Comparison of ENCODE assay signal across 9 mouse cellular contexts in the genomic region with DNA sequence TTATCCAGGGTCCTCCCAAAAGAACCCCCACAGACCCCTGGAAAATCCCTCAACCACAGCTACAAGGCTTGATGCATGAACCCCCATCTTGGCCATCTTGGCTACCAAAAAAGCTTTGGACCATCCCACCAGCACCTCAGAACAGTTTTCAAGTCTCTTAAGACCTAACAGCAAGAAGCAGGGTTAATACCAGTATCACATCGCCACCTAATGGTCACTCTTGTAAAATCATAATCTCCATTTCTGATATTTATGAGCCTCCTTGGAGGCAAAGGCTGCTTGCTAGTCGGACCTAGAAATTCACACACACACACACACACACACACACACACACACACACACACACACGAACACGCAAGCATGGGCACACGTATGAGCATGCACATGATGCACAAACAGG. TPM values are rescaled to one million over a fixed set of nuclear protein-coding genes. Genes with fewer than 3 reads are reported as not detected.
A peak's percentile ranks its signal among the peaks of the same experiment; 100 is the strongest.
DNase-seq lines count a peak whose midpoint lies in the region; ATAC-seq and TF ChIP-seq lines count a peak whose summit lies in the region.
"Had no signal": no experiment of that assay in that cellular context is flagged by ENCODE, and none has a peak within 500 bp of the region (broad histone marks: within the 10 kb centered on the region; RNA-seq: fewer than 3 reads in every experiment).

No protein-coding gene starts in this region.

- peak; percentile 90 for DNase-seq in hindbrain, embryonic 14.5 days (ENCODE audit: low spot score)
- peak; percentile 15 for DNase-seq in adipocyte (ENCODE audit: low spot score)
- peak; percentile 10 for DNase-seq in heart, postnatal 4 days
- peak; percentile 92 for DNase-seq in midbrain, embryonic 14.5 days
- DNase-seq in urinary bladder, postnatal 25 days (ENCODE audit: low spot score), result no peak

- H3K4me3 ChIP-seq in hindbrain, embryonic 14.5 days (replicated peaks; ENCODE audit: low read length), result no peak overlapping the region
- H3K4me3 ChIP-seq in hindbrain, embryonic 16.5 days (ENCODE audit: low read length), result no peak overlapping the region
- no peak overlapping the region for H3K4me3 ChIP-seq in E14TG2a.4 (replicated peaks; ENCODE audit: low read length)
- H3K4me3 ChIP-seq in midbrain, embryonic 14.5 days (replicated peaks; ENCODE audit: low read depth, low read length), result no peak overlapping the region

- H3K27me3 ChIP-seq in hindbrain, embryonic 14.5 days (ENCODE audit: control insufficient read depth, insufficient read depth, low read length), result no peaks in the 10 kb centered on the region
- no peaks in the 10 kb centered on the region for H3K27me3 ChIP-seq in hindbrain, embryonic 16.5 days (replicated peaks; ENCODE audit: control insufficient read depth, insufficient read depth, low read length)
- no peaks in the 10 kb centered on the region for H3K27me3 ChIP-seq in E14TG2a.4 (ENCODE audit: insufficient read depth, low read length)
- H3K27me3 ChIP-seq in midbrain, embryonic 14.5 days (ENCODE audit: control insufficient read depth, insufficient read depth, low read length), result no peaks in the 10 kb centered on the region

- peak; percentile 28 for TF ChIP-seq CTCF in E14TG2a.4 (conservative IDR thresholded peaks at IDR 0.05; ENCODE audit: low read length)

- 7% methylated on average over 5 of the region's 5 CpGs for WGBS in hindbrain, embryonic 14.5 days
- WGBS in hindbrain, embryonic 16.5 days, result 9% methylated on average over 5 of the region's 5 CpGs
- 8% methylated on average over 5 of the region's 5 CpGs for WGBS in midbrain, embryonic 14.5 days

- H3K4me2 ChIP-seq in hindbrain, embryonic 14.5 days (replicated peaks), result no peak overlapping the region
- no peak overlapping the region for H3K4me2 ChIP-seq in hindbrain, embryonic 16.5 days (ENCODE audit: low read length)
- H3K4me2 ChIP-seq in midbrain, embryonic 14.5 days (ENCODE audit: low read length), result no peak overlapping the region

- H3K4me1 ChIP-seq in hindbrain, embryonic 14.5 days (replicated peaks; ENCODE audit: control insufficient read depth, insufficient read depth, low read length), result no peaks in the 10 kb centered on the region
- no peaks in the 10 kb centered on the region for H3K4me1 ChIP-seq in hindbrain, embryonic 16.5 days (ENCODE audit: control insufficient read depth, insufficient read depth, low read depth, low read length)
- no peaks in the 10 kb centered on the region for H3K4me1 ChIP-seq in E14TG2a.4 (replicated peaks; ENCODE audit: low read depth, low read length)
- no peaks in the 10 kb centered on the region for H3K4me1 ChIP-seq in midbrain, embryonic 14.5 days (ENCODE audit: control insufficient read depth, insufficient read depth, low read length)

- no peak for ATAC-seq in hindbrain, embryonic 14.5 days (ENCODE audit: low FRiP score)
- ATAC-seq in hindbrain, embryonic 16.5 days, result no peak
- ATAC-seq in midbrain, embryonic 14.5 days (ENCODE audit: low FRiP score, low TSS enrichment), result no peak
- ATAC-seq in activated CD4-positive, CD25-positive, alpha-beta regulatory T cell, adult 4 months, result no peak

- no peak overlapping the region for H3K9ac ChIP-seq in hindbrain, embryonic 14.5 days
- H3K9ac ChIP-seq in hindbrain, embryonic 16.5 days (ENCODE audit: low read depth, low read length), result no peak overlapping the region
- no peak overlapping the region for H3K9ac ChIP-seq in midbrain, embryonic 14.5 days (replicated peaks; ENCODE audit: low read length)

- no peak overlapping the region for H3K27ac ChIP-seq in hindbrain, embryonic 14.5 days
- H3K27ac ChIP-seq in hindbrain, embryonic 16.5 days (ENCODE audit: low read depth, low read length), result no peak overlapping the region
- no peak overlapping the region for H3K27ac ChIP-seq in midbrain, embryonic 14.5 days (replicated peaks; ENCODE audit: low read depth, low read length)

- no peaks in the 10 kb centered on the region for H3K9me3 ChIP-seq in hindbrain, embryonic 14.5 days (ENCODE audit: control insufficient read depth, low read length)
- H3K9me3 ChIP-seq in hindbrain, embryonic 16.5 days (ENCODE audit: control insufficient read depth, low read length), result no peaks in the 10 kb centered on the region
- no peaks in the 10 kb centered on the region for H3K9me3 ChIP-seq in E14TG2a.4 (ENCODE audit: low read length)
- H3K9me3 ChIP-seq in midbrain, embryonic 14.5 days (ENCODE audit: control insufficient read depth, low read length), result no peaks in the 10 kb centered on the region

- no peaks in the 10 kb centered on the region for H3K36me3 ChIP-seq in hindbrain, embryonic 14.5 days (replicated peaks; ENCODE audit: control insufficient read depth, insufficient read depth)
- H3K36me3 ChIP-seq in hindbrain, embryonic 16.5 days (ENCODE audit: control insufficient read depth, insufficient read depth, low read length), result no peaks in the 10 kb centered on the region
- H3K36me3 ChIP-seq in E14TG2a.4 (ENCODE audit: insufficient read depth, low read length), result no peaks in the 10 kb centered on the region
- H3K36me3 ChIP-seq in midbrain, embryonic 14.5 days (ENCODE audit: control insufficient read depth, insufficient read depth, low read length), result no peaks in the 10 kb centered on the region

RNA-seq across cellular contexts. Expression of a gene that starts 40.1 kb away (rescaled TPM):
- 1.2 and 1.6 TPM in 2 replicates for polyA plus RNA-seq in hindbrain, embryonic 14.5 days (2014; fragmentation: Nextera tagmentation; extraction: Ambion mirVana)
- polyA plus RNA-seq in hindbrain, embryonic 16.5 days (2015; fragmentation: Nextera tagmentation; extraction: Ambion mirVana), result 3.0 and 4.8 TPM in 2 replicates
- total RNA-seq in heart, postnatal 4 days (2021), result 10 to 100 TPM; 32.0 to 36.6 TPM
- 0.80 and 0.89 TPM in 2 replicates for polyA plus RNA-seq in midbrain, embryonic 14.5 days (2014; fragmentation: Nextera tagmentation; extraction: Ambion mirVana)
- not detected for polyA plus RNA-seq in activated CD4-positive, CD25-positive, alpha-beta regulatory T cell, adult 4 months (2017; shearing (Covaris generic))
- total RNA-seq: neutrophil, adult 5-6 weeks had no signal
